Mouse (Mus musculus): ENCODE measurements around the gene Fkbp5. TPM values are rescaled to one million over a fixed set of nuclear protein-coding genes. Genes with fewer than 3 reads are reported as not detected.
"Not testable (repeated sequence)": the region's sequence is repeated elsewhere in the genome, so short reads cannot be mapped to it uniquely, and the experiment has no call there.

The Fkbp5 gene
- total RNA-seq, 2 experiments from 2014 or later, result 9.8 to 52.9 TPM

- intact Hi-C loops (cut with DNase I), result no loop called here
- no peak for DNase-seq
Measured at GRCm38 (mm10) chr17:28391568-28392432, 125.5 kb downstream of the Fkbp5 start.

- DNase-seq, result no peak
- intact Hi-C loops (cut with DNase I), result no loop called here
Measured at GRCm38 (mm10) chr17:28388534-28388933, 128.8 kb downstream of the Fkbp5 start.

GRCm38 (mm10) chr17:28386150-28386905, 131.0 kb downstream of the Fkbp5 start:
- intact Hi-C loops (cut with DNase I), result loop anchor here (1.0 kb wide), 2 partner anchors 138 to 142 kb away; no protein-coding TSS in a partner anchor
- peak; percentile 80 to 87 for DNase-seq

GRCm38 (mm10) chr17:28384298-28384697, 133.0 kb downstream of the Fkbp5 start:
- intact Hi-C loops (cut with DNase I), result no loop called here

GRCm38 (mm10) chr17:28380255-28380654, 137.1 kb downstream of the Fkbp5 start:
- intact Hi-C loops (cut with DNase I), result no loop called here

More at GRCm38 (mm10) chr17:28384298-28384697, 133.0 kb downstream of the Fkbp5 start:
- DNase-seq, result no peak

GRCm38 (mm10) chr17:28375592-28376061, 141.7 kb downstream of the Fkbp5 start:
- intact Hi-C loops (cut with DNase I), result no loop called here
- DNase-seq, result no peak

More at GRCm38 (mm10) chr17:28380255-28380654, 137.1 kb downstream of the Fkbp5 start:
- no peak for DNase-seq

- DNase-seq, result no peak
- intact Hi-C loops (cut with DNase I), result loop anchor here (5.0 kb wide), 1 partner anchor 167 kb away; the partner anchor contains the start of gene Def6
Measured at GRCm38 (mm10) chr17:28374494-28374893, 142.8 kb downstream of the Fkbp5 start.

GRCm38 (mm10) chr17:28373821-28374220, 143.5 kb downstream of the Fkbp5 start:
- intact Hi-C loops (cut with DNase I), result loop anchor here (5.0 kb wide), 1 partner anchor 167 kb away; the partner anchor contains the start of gene Def6
- DNase-seq, result peak; percentile 45 to 69

GRCm38 (mm10) chr17:28371941-28372340, 145.4 kb downstream of the Fkbp5 start:
- intact Hi-C loops (cut with DNase I), result loop anchor here (5.0 kb wide), 1 partner anchor 165 kb away; the partner anchor contains the start of gene Def6
- no peak for DNase-seq

GRCm38 (mm10) chr17:28371286-28371685, 146.0 kb downstream of the Fkbp5 start:
- DNase-seq, result no peak
- intact Hi-C loops (cut with DNase I), result loop anchor here (5.0 kb wide), 1 partner anchor 164 kb away; the partner anchor contains the start of gene Def6

- DNase-seq, result no peak
- intact Hi-C loops (cut with DNase I), result loop anchor here (2.0 kb wide), 1 partner anchor 142 kb away; no protein-coding TSS in a partner anchor
Measured at GRCm38 (mm10) chr17:28369056-28369455, 148.3 kb downstream of the Fkbp5 start.

GRCm38 (mm10) chr17:28368449-28368848, 148.9 kb downstream of the Fkbp5 start:
- peak; percentile 79 to 91 for DNase-seq
- intact Hi-C loops (cut with DNase I), result loop anchor here (2.0 kb wide), 1 partner anchor 142 kb away; no protein-coding TSS in a partner anchor

GRCm38 (mm10) chr17:28365122-28365521, 152.2 kb downstream of the Fkbp5 start, which contains the start of gene Tulp1:
Gene Tulp1 (minus strand): TSS chr17:28365222.
- intact Hi-C loops (cut with DNase I), result no loop called here

GRCm38 (mm10) chr17:28363507-28363906, 153.8 kb downstream of the Fkbp5 start:
- DNase-seq, result no peak
- intact Hi-C loops (cut with DNase I), result no loop called here

More at GRCm38 (mm10) chr17:28365122-28365521, 152.2 kb downstream of the Fkbp5 start, which contains the start of gene Tulp1:
- no peak for DNase-seq

GRCm38 (mm10) chr17:28362653-28363292, 154.6 kb downstream of the Fkbp5 start:
- intact Hi-C loops (cut with DNase I), result no loop called here

GRCm38 (mm10) chr17:28361921-28362652, 155.2 kb downstream of the Fkbp5 start:
- no peak for DNase-seq
- intact Hi-C loops (cut with DNase I), result no loop called here

More at GRCm38 (mm10) chr17:28362653-28363292, 154.6 kb downstream of the Fkbp5 start:
- no peak for DNase-seq

GRCm38 (mm10) chr17:28360531-28361277, 156.6 kb downstream of the Fkbp5 start:
- DNase-seq, result no peak
- intact Hi-C loops (cut with DNase I), result no loop called here

- DNase-seq; intact Hi-C loops (cut with DNase I): not testable (repeated sequence)
Measured at GRCm38 (mm10) chr17:28358576-28359261, 158.6 kb downstream of the Fkbp5 start.
